Mouse (Mus musculus): ENCODE results near the gene Asb8.

DNA sequence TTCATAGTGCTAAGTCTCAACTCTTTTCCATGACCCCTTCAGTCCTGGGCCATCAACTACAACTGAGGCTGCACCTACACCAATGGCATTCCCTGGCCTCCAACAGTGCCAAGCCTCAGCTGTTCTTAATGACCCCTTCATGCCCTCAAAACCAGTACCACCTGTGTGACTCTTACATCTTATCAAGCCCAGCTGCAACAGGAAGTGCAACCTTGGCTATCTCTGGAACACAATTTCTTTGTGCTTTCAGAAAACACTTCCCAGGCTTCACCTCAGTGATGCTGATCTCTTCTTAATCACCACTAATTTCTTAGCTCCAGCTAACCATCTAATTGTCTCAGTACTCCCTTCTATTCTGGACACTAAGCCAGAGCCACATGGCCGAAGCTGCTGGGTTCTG lies 76.5 kb downstream of the Asb8 start:
- TF ChIP-seq POLR2A (IDR thresholded peaks at IDR 0.05; ENCODE audit: control insufficient read depth, extremely low read depth, insufficient read depth, low read length, poor library complexity) (no peak), CTCF (IDR thresholded peaks at IDR 0.05; ENCODE audit: borderline replicate concordance, control insufficient read depth, extremely low read depth, insufficient read depth, low read length, poor library complexity) (no peak)
